In the genomic region with DNA sequence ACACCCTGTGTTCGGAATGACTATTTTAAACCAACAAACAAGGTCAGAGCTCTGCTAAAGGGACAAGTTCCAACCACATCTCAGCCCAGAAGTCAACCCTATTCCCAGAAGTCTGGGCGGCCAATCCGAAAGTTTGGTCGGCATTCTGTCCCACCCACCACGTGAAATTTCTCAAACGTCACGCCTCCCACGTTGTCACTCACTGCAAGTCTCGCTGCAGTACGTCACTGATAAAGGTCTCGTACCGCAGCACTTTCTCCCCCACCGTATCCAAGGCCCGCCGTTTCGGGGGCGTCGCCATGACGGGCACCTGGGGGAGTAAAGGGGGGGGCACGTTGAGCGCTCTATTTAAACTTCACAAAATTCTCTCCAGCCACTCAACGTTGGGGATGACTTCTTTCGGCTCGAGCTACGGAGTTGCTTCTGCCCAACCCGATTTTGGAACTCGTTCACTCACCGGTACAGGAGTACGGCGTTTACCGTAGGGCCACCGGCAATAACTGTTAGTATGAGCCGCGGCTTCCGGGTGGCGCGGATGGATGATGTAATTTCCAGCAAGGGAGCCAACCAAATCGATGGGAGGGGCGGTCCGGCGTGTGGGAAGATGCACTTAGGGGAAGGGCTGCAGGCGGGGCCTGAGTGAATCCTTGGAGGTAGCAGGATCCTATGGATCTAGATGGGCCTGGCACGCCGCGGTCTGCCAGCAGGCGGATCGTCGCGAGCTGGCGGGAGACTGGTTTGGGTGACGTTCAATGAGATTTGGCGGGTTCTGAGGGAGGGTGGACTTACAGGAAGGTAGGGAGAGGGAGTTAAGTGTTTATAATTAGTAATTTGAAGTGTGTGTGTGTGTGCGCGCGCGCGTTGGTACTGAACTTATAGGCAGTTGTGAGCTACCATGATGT, we compare ENCODE assay signal across 8 mouse cellular contexts. TPM values are rescaled to one million over a fixed set of nuclear protein-coding genes. Genes with fewer than 3 reads are reported as not detected.
DNase-seq lines count a peak whose midpoint lies in the region; ATAC-seq and TF ChIP-seq lines count a peak whose summit lies in the region.

A gene (minus strand): TSS at position 541 of the 902 bp plus-strand sequence.

- H3K9ac ChIP-seq in hindbrain, embryonic 14.5 days = peak within 1 kb of the TSS; percentile 51

- no peaks in the 10 kb centered on the region; the same call in 1 of the 2 replicates for H3K4me1 ChIP-seq in hindbrain, embryonic 14.5 days (replicated peaks; ENCODE audit: control insufficient read depth, insufficient read depth, low read length)

- H3K4me2 ChIP-seq in hindbrain, embryonic 14.5 days (replicated peaks) = peak within 1 kb of the TSS; percentile 51

- POLR2A ChIA-PET in Patski (lab: Charles Lee) = interaction anchor here (1.1 to 1.6 kb wide), 2 partner anchors 12 to 536 kb away, joined by 3 to 4 read pairs; a partner anchor contains a TSS

- DNase-seq in Patski (ENCODE audit: low read depth, low spot score) = no peak
- DNase-seq in cerebellum, postnatal 14 days = peak; percentile 91 to 92
- DNase-seq in frontal cortex, postnatal 25 days (ENCODE audit: low spot score in 2 of 2) = peak; percentile 59 to 78
- DNase-seq in hindbrain, embryonic 14.5 days (ENCODE audit: low spot score) = peak; percentile 85
- peak; percentile 78 for DNase-seq in left cerebral cortex, adult 11 months (ENCODE audit: low spot score)
- peak; percentile 92 to 93 for DNase-seq in lung, postnatal 4 days
- DNase-seq in retina, postnatal 7 days (ENCODE audit: low read depth, low spot score) = peak; percentile 80
- peak; percentile 58 for DNase-seq in urinary bladder, adult 2 months (ENCODE audit: low spot score)

- in situ Hi-C loops in Patski (cut with MboI; ENCODE audit: low pct_unique_long_range_greater_than_20kb) = loop anchor here (5.0 kb wide), 1 partner anchor 51 kb away; no protein-coding TSS in a partner anchor

- CTCF ChIA-PET in Patski (lab: Charles Lee) = no interaction called here

- no peaks in the 10 kb centered on the region for H3K9me3 ChIP-seq in hindbrain, embryonic 14.5 days (ENCODE audit: control insufficient read depth, low read length)

- peak within 1 kb of the TSS; percentile 47 for H3K4me3 ChIP-seq in hindbrain, embryonic 14.5 days (replicated peaks; ENCODE audit: low read length)

- no peak for TF ChIP-seq CTCF in Patski (IDR thresholded peaks at IDR 0.05)

- peak; percentile 96 for ATAC-seq in Patski
- peak; percentile 96 for ATAC-seq in hindbrain, embryonic 14.5 days (ENCODE audit: low FRiP score)

- WGBS in hindbrain, embryonic 14.5 days = 15% methylated on average over 57 of the region's 57 CpGs

- H3K36me3 ChIP-seq in hindbrain, embryonic 14.5 days (replicated peaks; ENCODE audit: control insufficient read depth, insufficient read depth) = peaks cover 10% of the 10 kb centered on the region; the same call in 1 of the 2 replicates

- peaks cover 12% of the 10 kb centered on the region for H3K27me3 ChIP-seq in Patski
- no peaks in the 10 kb centered on the region for H3K27me3 ChIP-seq in hindbrain, embryonic 14.5 days (ENCODE audit: control insufficient read depth, insufficient read depth, low read length)

- H3K27ac ChIP-seq in hindbrain, embryonic 14.5 days = peak within 1 kb of the TSS; percentile 82

RNA-seq across cellular contexts. Expression of the gene that starts here (rescaled TPM):
- polyA plus RNA-seq in Patski (2021) = 53.6 TPM
- polyA plus RNA-seq in hindbrain, embryonic 14.5 days (2014; fragmentation: Nextera tagmentation; extraction: Ambion mirVana) = 23.3 and 28.6 TPM in 2 replicates
- polyA plus RNA-seq in urinary bladder, adult 2 months (2012; rRNA removed) = 21.1 and 24.6 TPM in 2 replicates
